Mouse (Mus musculus) heart, postnatal 0 days (tissue): ENCODE results near the gene Ran. TPM values are rescaled to one million over a fixed set of nuclear protein-coding genes. Genes with fewer than 3 reads are reported as not detected.
A peak's percentile ranks its signal among the peaks of the same experiment; 100 is the strongest.

ENCODE experiments used
- ATAC-seq: fragments of 200-750 bp; cut with Nextera tagmentation; 2 replicates; pipeline ENCODE4 v1.8.0; 2017; ENCODE audit warnings: low read depth, moderate number of reproducible peaks, moderate library complexity; ENCODE audit not compliant: insufficient read depth
- DNase-seq: peaks from one replicate; pipeline ENCODE4 v3.0.0-alpha.2; 2016; ENCODE audit warnings: low spot score
- H3K27ac ChIP-seq: fragments of 300-500 bp; sonication (generic); 2 replicates; pipeline ENCODE4 v1.5.1; 2014; ENCODE audit warnings: low read depth, mild to moderate bottlenecking
- H3K27me3 ChIP-seq: fragments of 300-500 bp; sonication (generic); 2 replicates; pipeline ENCODE4 v1.6.1; 2014; ENCODE audit warnings: low read length, mixed read lengths; ENCODE audit not compliant: control insufficient read depth, insufficient read depth
- H3K36me3 ChIP-seq: fragments of 300-500 bp; sonication (generic); replicated peaks from 2 replicates; pipeline ENCODE4 v1.6.1; 2014; ENCODE audit warnings: low read length, mixed read lengths; ENCODE audit not compliant: control insufficient read depth, insufficient read depth
- H3K4me1 ChIP-seq: fragments of 300-500 bp; sonication (generic); 2 replicates; pipeline ENCODE4 v1.6.1; 2014; ENCODE audit warnings: antibody characterized with exemption; ENCODE audit not compliant: control insufficient read depth, insufficient read depth
- H3K4me2 ChIP-seq: fragments of 300-500 bp; sonication (generic); 2 replicates; pipeline ENCODE4 v1.6.1; 2014; ENCODE audit warnings: low read depth, mild to moderate bottlenecking, low read length, moderate library complexity
- H3K4me3 ChIP-seq: fragments of 300-500 bp; sonication (generic); 2 replicates; pipeline ENCODE4 v1.5.1; 2014; ENCODE audit warnings: low read depth, low read length
- H3K9ac ChIP-seq: fragments of 300-500 bp; sonication (generic); replicated peaks from 2 replicates; pipeline ENCODE4 v1.6.1; 2014; ENCODE audit warnings: low read depth, low read length, mixed read lengths
- H3K9me3 ChIP-seq: fragments of 300-500 bp; sonication (generic); replicated peaks from 2 replicates; pipeline ENCODE4 v1.6.1; 2016; ENCODE audit warnings: low read length; ENCODE audit not compliant: control insufficient read depth
- CTCF ChIP-seq: IDR thresholded peaks from 2 replicates; pipeline ENCODE4 v1.5.1; 2016; ENCODE audit warnings: antibody characterized with exemption, control low read depth, low read depth
- EP300 ChIP-seq: IDR thresholded peaks from 2 replicates; pipeline ENCODE4 v1.6.1; 2016; ENCODE audit warnings: antibody characterized with exemption, low read depth
- WGBS: fragments of 180-500 bp; shearing (Covaris S2); extraction: QIAGEN DNeasy Blood & Tissue Kit; methylation state at CpG from one replicate; pipeline ENCODE4 v1.1.7; 2014; 5-methylcytosine and 5-hydroxymethylcytosine counted together
- polyA plus RNA-seq: library from polyadenylated mRNA; unstranded; fragments of >200 nt; fragmentation: Nextera tagmentation; extraction: Ambion mirVana; gene quantifications from 2 replicates; pipeline ENCODE4 v1.2.1, GENCODE M21; 2015
- total RNA-seq: library from RNA; depleted of rRNA; stranded (reverse); fragments of >200 nt; gene quantifications from 2 replicates; pipeline ENCODE4 v1.2.3, GENCODE M21; 2014; ENCODE audit warnings: low replicate concordance

Ran gene
- total and polyA plus RNA-seq, 2 experiments from 2014 or later, result 128 to 188 TPM

DNA sequence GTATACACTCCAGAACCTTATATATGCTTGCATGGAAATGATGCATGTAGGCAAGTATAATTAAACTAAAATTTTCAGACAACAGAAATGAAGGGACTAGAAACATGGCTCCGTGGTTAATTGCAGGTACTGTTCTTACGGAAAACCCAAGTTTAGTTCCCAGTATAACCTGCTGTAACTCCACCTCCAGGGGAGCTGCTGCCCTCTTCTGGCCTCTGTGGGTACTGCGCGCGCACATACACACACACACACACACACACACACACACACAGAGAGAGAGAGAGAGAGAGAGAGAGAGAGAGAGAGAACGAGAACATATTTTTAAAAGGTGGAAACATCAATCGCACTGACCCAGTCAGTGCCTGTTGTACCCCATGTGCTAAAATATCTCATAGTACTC, 40.9 kb upstream of the Ran start:
- Histone ChIP-seq H3K4me3 (no peak overlapping the region), H3K4me2 (no peak overlapping the region), H3K27me3 (no peaks in the 10 kb centered on the region), H3K36me3 (no peaks in the 10 kb centered on the region), H3K9me3 (no peaks in the 10 kb centered on the region), H3K4me1 (no peaks in the 10 kb centered on the region), H3K9ac (no peak overlapping the region), H3K27ac (no peak overlapping the region)
- DNase-seq (no peak), ATAC-seq (no peak)
- 95% methylated on average over 7 of the region's 7 CpGs for WGBS
- no peak for TF ChIP-seq CTCF
- no peak for TF ChIP-seq EP300

DNA sequence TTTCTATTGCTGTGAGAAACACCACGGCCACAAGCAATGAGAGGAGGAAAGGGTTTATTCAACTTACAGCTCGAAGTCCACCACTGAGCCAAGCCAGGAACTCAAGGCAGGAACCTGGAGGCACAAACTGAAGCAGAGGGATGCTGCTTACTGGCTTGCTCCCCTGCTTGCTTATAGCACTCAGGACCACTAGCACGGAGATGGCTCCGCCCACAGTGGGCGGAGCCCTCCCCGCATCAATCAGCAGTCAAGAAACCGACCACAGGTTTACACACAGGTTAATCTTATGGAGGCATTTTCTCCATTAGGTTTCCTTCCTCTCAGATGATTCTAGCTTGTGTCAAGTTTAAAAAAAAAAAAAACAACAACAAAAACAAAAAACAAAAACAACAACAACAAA, 39.0 kb upstream of the Ran start:
- Histone ChIP-seq H3K4me1 (no peaks in the 10 kb centered on the region), H3K4me2 (no peak overlapping the region), H3K4me3 (no peak overlapping the region), H3K9ac (no peak overlapping the region), H3K9me3 (no peaks in the 10 kb centered on the region), H3K36me3 (peaks cover 10% of the 10 kb centered on the region; the same call in 1 of the 2 replicates), H3K27ac (no peak overlapping the region), H3K27me3 (no peaks in the 10 kb centered on the region)
- TF ChIP-seq EP300, result no peak
- TF ChIP-seq CTCF, result no peak
- 63% methylated on average over 7 of the region's 7 CpGs for WGBS
- no peak for DNase-seq
- no peak for ATAC-seq

- no peak overlapping the region for H3K27ac ChIP-seq
- DNase-seq (peak; percentile 26), ATAC-seq (peak; percentile 64)
- no peaks in the 10 kb centered on the region for H3K9me3 ChIP-seq
- TF ChIP-seq EP300, result no peak
- peak; percentile 84 for TF ChIP-seq CTCF
- no peak overlapping the region for H3K4me2 ChIP-seq
- WGBS, result 24% methylated on average over 12 of the region's 12 CpGs
- no peak overlapping the region for H3K4me3 ChIP-seq
- no peak overlapping the region for H3K9ac ChIP-seq
- H3K36me3 ChIP-seq, result peaks cover 18% of the 10 kb centered on the region; the same call in 1 of the 2 replicates
- H3K4me1 ChIP-seq, result no peaks in the 10 kb centered on the region
- H3K27me3 ChIP-seq, result no peaks in the 10 kb centered on the region
Observed at GRCm38 (mm10) chr5:128981607-128982006, 38.3 kb upstream of the Ran start.

DNA sequence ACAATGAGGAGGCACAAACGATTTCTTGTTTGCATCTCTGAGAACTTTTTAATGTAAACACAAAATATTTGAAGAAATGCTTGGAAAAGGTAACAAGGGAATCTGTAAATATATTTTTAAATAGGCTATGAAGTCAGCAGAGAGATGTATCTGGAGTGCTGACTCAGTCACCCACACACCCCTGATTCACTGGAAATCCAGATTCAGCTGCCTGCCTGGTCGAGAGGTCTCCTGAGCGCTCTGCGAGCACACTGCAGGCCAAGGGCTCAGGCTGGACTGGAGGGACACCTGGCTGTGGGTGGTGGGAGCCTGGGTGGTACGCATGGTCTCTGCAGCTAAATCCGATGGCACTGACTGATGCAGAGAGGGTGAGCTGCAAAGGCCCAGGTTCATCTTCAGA, 35.3 kb upstream of the Ran start:
- no peaks in the 10 kb centered on the region for H3K27me3 ChIP-seq
- no peak overlapping the region for H3K4me2 ChIP-seq
- no peaks in the 10 kb centered on the region for H3K9me3 ChIP-seq
- H3K36me3 ChIP-seq, result peaks cover 38% of the 10 kb centered on the region
- H3K9ac ChIP-seq, result no peak overlapping the region
- 78% methylated on average over 6 of the region's 6 CpGs for WGBS
- ATAC-seq, result no peak
- no peak overlapping the region for H3K27ac ChIP-seq
- H3K4me3 ChIP-seq, result no peak overlapping the region
- no peak for DNase-seq
- no peaks in the 10 kb centered on the region for H3K4me1 ChIP-seq
- TF ChIP-seq CTCF (no peak), EP300 (no peak)

GRCm38 (mm10) chr5:128985946-128986345, 33.9 kb upstream of the Ran start:
- Histone ChIP-seq H3K9me3 (no peaks in the 10 kb centered on the region), H3K4me2 (no peak overlapping the region), H3K4me1 (no peaks in the 10 kb centered on the region), H3K4me3 (no peak overlapping the region), H3K27ac (no peak overlapping the region), H3K9ac (no peak overlapping the region), H3K27me3 (no peaks in the 10 kb centered on the region), H3K36me3 (peaks cover 46% of the 10 kb centered on the region)
- 91% methylated on average over 13 of the region's 13 CpGs for WGBS
- TF ChIP-seq EP300 (no peak), CTCF (no peak)
- ATAC-seq, result no peak
- no peak for DNase-seq
